Mouse (Mus musculus) brain, embryonic 14.5 days (tissue): Measurements from ENCODE around the gene Bap1.

Experiments
- CTCF ChIP-seq: fragments of 200-500 bp; IDR thresholded peaks from 2 replicates; pipeline ENCODE4 v1.5.1; 2012; ENCODE audit warnings: inconsistent platforms, mild to moderate bottlenecking, moderate library complexity, borderline replicate concordance; ENCODE audit not compliant: insufficient read depth, insufficient read length; ENCODE audit errors: extremely low read depth
- POLR2A ChIP-seq: fragments of 200-500 bp; IDR thresholded peaks from 2 replicates; pipeline ENCODE4 v1.6.1; 2012; ENCODE audit warnings: mild to moderate bottlenecking, inconsistent platforms, borderline replicate concordance; ENCODE audit not compliant: poor library complexity, insufficient read depth, insufficient read length, severe bottlenecking; ENCODE audit errors: extremely low read depth

GRCm38 (mm10) chr14:31258476-31259050 lies 7.3 kb downstream of the Bap1 start:
- TF ChIP-seq CTCF = no peak
- TF ChIP-seq POLR2A = no peak
